ENCODE assay signal across 8 mouse cellular contexts in the genomic region with DNA sequence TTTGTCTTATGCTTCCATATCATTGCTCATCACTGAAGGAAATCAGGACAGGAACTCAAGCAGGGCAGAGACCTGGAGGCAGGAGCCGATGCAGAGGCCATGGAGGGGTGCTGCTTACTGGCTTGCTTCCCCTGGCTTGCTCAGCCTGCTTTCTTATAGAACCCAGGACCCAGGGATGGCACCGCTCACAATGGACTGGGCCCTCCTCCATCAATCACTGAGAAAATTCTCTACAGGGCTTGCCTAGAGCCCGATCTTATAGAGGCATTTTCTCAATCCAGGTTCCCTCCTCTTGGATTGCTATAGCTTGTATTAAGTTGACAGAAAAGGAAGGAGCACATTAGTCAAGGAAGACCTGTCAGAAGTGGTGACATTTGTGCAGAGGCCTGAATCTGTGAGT. TPM values are rescaled to one million over a fixed set of nuclear protein-coding genes. Genes with fewer than 3 reads are reported as not detected.
DNase-seq lines count a peak whose midpoint lies in the region; ATAC-seq and TF ChIP-seq lines count a peak whose summit lies in the region.
"Had no signal": no experiment of that assay in that cellular context is flagged by ENCODE, and none has a peak within 500 bp of the region (broad histone marks: within the 10 kb centered on the region; RNA-seq: fewer than 3 reads in every experiment).

No protein-coding gene starts in this region.

- H3K27me3 ChIP-seq in kidney, embryonic 16.5 days (ENCODE audit: insufficient read depth, low read length): peaks cover 55% of the 10 kb centered on the region
- peaks cover 66% of the 10 kb centered on the region for H3K27me3 ChIP-seq in forebrain, embryonic 12.5 days
- peaks cover 15% of the 10 kb centered on the region for H3K27me3 ChIP-seq in intestine, postnatal 0 days (replicated peaks; ENCODE audit: control insufficient read depth, insufficient read depth, low read length)
- peaks cover 59% of the 10 kb centered on the region for H3K27me3 ChIP-seq in neural tube, embryonic 15.5 days (replicated peaks)

- H3K9me3 ChIP-seq in kidney, embryonic 16.5 days (ENCODE audit: low read length): no peaks in the 10 kb centered on the region
- H3K9me3 ChIP-seq in forebrain, embryonic 12.5 days: no peaks in the 10 kb centered on the region
- H3K9me3 ChIP-seq in intestine, postnatal 0 days (ENCODE audit: control insufficient read depth): no peaks in the 10 kb centered on the region
- H3K9me3 ChIP-seq in neural tube, embryonic 15.5 days (replicated peaks): no peaks in the 10 kb centered on the region

- H3K4me1 ChIP-seq in kidney, embryonic 16.5 days (ENCODE audit: insufficient read depth, low read length): peaks cover 15% of the 10 kb centered on the region
- H3K4me1 ChIP-seq in forebrain, embryonic 12.5 days: peaks cover 21% of the 10 kb centered on the region
- peaks cover 9% of the 10 kb centered on the region; the same call in 1 of the 2 replicates for H3K4me1 ChIP-seq in intestine, postnatal 0 days (replicated peaks; ENCODE audit: control insufficient read depth, insufficient read depth, low read length)
- peaks cover 25% of the 10 kb centered on the region for H3K4me1 ChIP-seq in neural tube, embryonic 15.5 days

- no peak overlapping the region for H3K27ac ChIP-seq in kidney, embryonic 16.5 days (ENCODE audit: low read length)
- H3K27ac ChIP-seq in forebrain, embryonic 12.5 days: no peak overlapping the region
- no peak overlapping the region for H3K27ac ChIP-seq in intestine, postnatal 0 days (ENCODE audit: low read depth, low read length)
- no peak overlapping the region for H3K27ac ChIP-seq in neural tube, embryonic 15.5 days (replicated peaks)

- no peak overlapping the region for H3K9ac ChIP-seq in kidney, embryonic 16.5 days (replicated peaks; ENCODE audit: low read length)
- no peak overlapping the region for H3K9ac ChIP-seq in forebrain, embryonic 12.5 days
- no peak overlapping the region for H3K9ac ChIP-seq in intestine, postnatal 0 days (ENCODE audit: low read depth, low read length)
- no peak overlapping the region for H3K9ac ChIP-seq in neural tube, embryonic 15.5 days (replicated peaks)

- 64% methylated on average over 3 of the region's 3 CpGs for WGBS in kidney, embryonic 16.5 days
- WGBS in forebrain, embryonic 12.5 days: 54% methylated on average over 3 of the region's 3 CpGs
- 53% methylated on average over 3 of the region's 3 CpGs for WGBS in intestine, postnatal 0 days
- WGBS in neural tube, embryonic 15.5 days: 43% methylated on average over 3 of the region's 3 CpGs

- H3K4me2 ChIP-seq in kidney, embryonic 16.5 days (replicated peaks; ENCODE audit: low read depth, low read length): peak overlapping the region; percentile 84
- H3K4me2 ChIP-seq in forebrain, embryonic 12.5 days: peak overlapping the region; percentile 70
- H3K4me2 ChIP-seq in intestine, postnatal 0 days (replicated peaks; ENCODE audit: low read depth): 0 out of 2 replicates have a peak overlapping the region, but pooled peaks have one; percentile 83
- H3K4me2 ChIP-seq in neural tube, embryonic 15.5 days: peak overlapping the region; percentile 61

- no peak for TF ChIP-seq CTCF in intestine, postnatal 0 days (IDR thresholded peaks at IDR 0.05; ENCODE audit: low read depth)

- no peaks in the 10 kb centered on the region for H3K36me3 ChIP-seq in kidney, embryonic 16.5 days (ENCODE audit: insufficient read depth, low read length)
- no peaks in the 10 kb centered on the region for H3K36me3 ChIP-seq in forebrain, embryonic 12.5 days (replicated peaks)
- H3K36me3 ChIP-seq in intestine, postnatal 0 days (ENCODE audit: control insufficient read depth, insufficient read depth): no peaks in the 10 kb centered on the region
- no peaks in the 10 kb centered on the region for H3K36me3 ChIP-seq in neural tube, embryonic 15.5 days
- H3K36me3 ChIP-seq: G1E had no signal

- ATAC-seq in kidney, embryonic 16.5 days (ENCODE audit: low FRiP score, low TSS enrichment): no peak
- no peak for ATAC-seq in forebrain, embryonic 12.5 days (ENCODE audit: low FRiP score)
- ATAC-seq in intestine, postnatal 0 days: no peak
- ATAC-seq in neural tube, embryonic 15.5 days (ENCODE audit: low FRiP score): no peak

- no peak for DNase-seq in kidney, postnatal 25 days
- DNase-seq in gastrocnemius, adult 18-20 months (ENCODE audit: low spot score): no peak
- no peak for DNase-seq in testis, postnatal 10 days (ENCODE audit: low spot score)

- no peak overlapping the region for H3K4me3 ChIP-seq in kidney, embryonic 16.5 days (ENCODE audit: low read length)
- no peak overlapping the region for H3K4me3 ChIP-seq in forebrain, embryonic 12.5 days (replicated peaks)
- H3K4me3 ChIP-seq in intestine, postnatal 0 days (ENCODE audit: low read depth, low read length): peak overlapping the region; percentile 51; the same call in 1 of the 2 replicates
- H3K4me3 ChIP-seq in neural tube, embryonic 15.5 days (replicated peaks): peak overlapping the region; percentile 45

RNA-seq across cellular contexts. Expression of a gene that starts 0.5 kb away (rescaled TPM):
- 19.6 and 20.8 TPM in 2 replicates for polyA plus RNA-seq in kidney, embryonic 16.5 days (2015; fragmentation: Nextera tagmentation; extraction: Ambion mirVana)
- polyA plus RNA-seq in forebrain, embryonic 12.5 days (2016; fragmentation: Nextera tagmentation; extraction: Ambion mirVana): 0.52 and 0.92 TPM in 2 replicates
- 25.3 and 26.3 TPM in 2 replicates for polyA plus RNA-seq in intestine, postnatal 0 days (2015; fragmentation: Nextera tagmentation; extraction: Ambion mirVana)
- 3.9 and 8.6 TPM in 2 replicates for polyA plus RNA-seq in neural tube, embryonic 15.5 days (2015; fragmentation: Nextera tagmentation; extraction: Ambion mirVana)
- 1 to 10 TPM; 1.3 to 2.0 TPM for total RNA-seq in gastrocnemius, adult 18-20 months (2021)
- polyA plus RNA-seq: G1E had no signal

RNA-seq across cellular contexts. Expression of a gene that starts 30.2 kb away (rescaled TPM):
- polyA plus RNA-seq in kidney, embryonic 16.5 days (2015; fragmentation: Nextera tagmentation; extraction: Ambion mirVana): 133 and 135 TPM in 2 replicates
- 242 and 248 TPM in 2 replicates for polyA plus RNA-seq in forebrain, embryonic 12.5 days (2016; fragmentation: Nextera tagmentation; extraction: Ambion mirVana)
- polyA plus RNA-seq in intestine, postnatal 0 days (2015; fragmentation: Nextera tagmentation; extraction: Ambion mirVana): 78.3 and 79.0 TPM in 2 replicates
- 179 and 182 TPM in 2 replicates for polyA plus RNA-seq in neural tube, embryonic 15.5 days (2015; fragmentation: Nextera tagmentation; extraction: Ambion mirVana)
- 10 to 100 TPM; 50.4 to 54.9 TPM for total RNA-seq in gastrocnemius, adult 18-20 months (2021)

RNA-seq across cellular contexts. Expression of a gene that starts 48.8 kb away (rescaled TPM):
- polyA plus RNA-seq in kidney, embryonic 16.5 days (2015; fragmentation: Nextera tagmentation; extraction: Ambion mirVana): not detected in 2 replicates
- polyA plus RNA-seq in forebrain, embryonic 12.5 days (2016; fragmentation: Nextera tagmentation; extraction: Ambion mirVana): not detected in 2 replicates
- 0.05 TPM in 1 of 2 replicates, not detected in the other for polyA plus RNA-seq in intestine, postnatal 0 days (2015; fragmentation: Nextera tagmentation; extraction: Ambion mirVana)
- 0.10 TPM in 1 of 2 replicates, not detected in the other for polyA plus RNA-seq in neural tube, embryonic 15.5 days (2015; fragmentation: Nextera tagmentation; extraction: Ambion mirVana)
- not detected for total RNA-seq in gastrocnemius, adult 18-20 months (2021)

Comparison
In these comparisons a context has a peak if more than half of its experiments do, and no peak if none do; other contexts are left out.
1. H3K4me3 ChIP-seq: peak in intestine, postnatal 0 days (single experiment) and neural tube, embryonic 15.5 days (single experiment); none in kidney, embryonic 16.5 days (single experiment) and forebrain, embryonic 12.5 days (single experiment).
2. Peak in every context shown above with its lines, with median percentiles within 50 percentile points of each other: H3K4me2 ChIP-seq.